Mouse (Mus musculus) heart, embryonic 10.5 days (tissue): ENCODE data around the gene Lrig3. TPM values are rescaled to one million over a fixed set of nuclear protein-coding genes. Genes with fewer than 3 reads are reported as not detected.
A peak's percentile ranks its signal among the peaks of the same experiment; 100 is the strongest.

Experiments
- DNase-seq: peaks from one replicate; pipeline ENCODE4 v3.0.0-alpha.2; 2017; ENCODE audit warnings: low spot score
- H3K27ac ChIP-seq: fragments of 300-500 bp; sonication (generic); 2 replicates; pipeline ENCODE4 v1.5.1; 2016; ENCODE audit warnings: mild to moderate bottlenecking
- H3K27me3 ChIP-seq: fragments of 300-500 bp; sonication (generic); 2 replicates; pipeline ENCODE4 v1.6.1; 2016; ENCODE audit warnings: mild to moderate bottlenecking; ENCODE audit not compliant: poor library complexity, insufficient read depth, severe bottlenecking
- H3K36me3 ChIP-seq: fragments of 300-500 bp; sonication (generic); 2 replicates; pipeline ENCODE4 v1.6.1; 2016; ENCODE audit warnings: mild to moderate bottlenecking, moderate library complexity
- H3K4me1 ChIP-seq: fragments of 300-500 bp; sonication (generic); 2 replicates; pipeline ENCODE4 v1.6.1; 2016; ENCODE audit warnings: mild to moderate bottlenecking
- H3K4me3 ChIP-seq: fragments of 300-500 bp; sonication (generic); 2 replicates; pipeline ENCODE4 v1.5.1; 2016; ENCODE audit warnings: mild to moderate bottlenecking, moderate library complexity
- H3K9me3 ChIP-seq: fragments of 300-500 bp; sonication (generic); 2 replicates; pipeline ENCODE4 v1.6.1; 2016; ENCODE audit warnings: mild to moderate bottlenecking, moderate library complexity
- WGBS: fragments of 180-500 bp; shearing (Covaris S2); methylation state at CpG from one replicate; pipeline ENCODE4 v1.1.7; 2016; 5-methylcytosine and 5-hydroxymethylcytosine counted together
- polyA plus RNA-seq: library from polyadenylated mRNA; unstranded; fragments of >200 nt; fragmentation: Nextera tagmentation; extraction: Ambion mirVana; gene quantifications from 2 replicates; pipeline ENCODE4 v1.2.1, GENCODE M21; 2016

Lrig3 gene
- polyA plus RNA-seq, 1 experiment from 2014 or later = 8.4 TPM

DNA sequence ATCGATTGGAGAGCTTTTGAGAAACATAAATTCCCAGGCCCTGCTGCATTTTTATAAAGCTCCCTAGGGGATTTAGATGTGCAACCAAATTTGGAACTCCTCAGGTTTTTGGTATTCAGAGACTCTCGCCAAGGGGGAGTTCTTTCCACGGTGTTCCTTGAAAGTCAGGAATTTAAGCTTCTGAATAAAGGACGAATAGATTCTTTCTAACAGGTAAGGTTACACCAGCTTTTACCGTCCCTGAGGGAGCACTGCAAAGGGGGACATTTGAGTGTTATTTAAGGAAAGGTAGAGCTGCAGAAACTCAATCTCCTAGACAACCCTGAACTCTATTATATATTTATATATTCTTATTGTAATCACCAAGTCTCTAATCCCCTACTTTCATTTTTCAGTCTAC lies 22.9 kb upstream of the Lrig3 start:
- H3K27me3 ChIP-seq = peaks cover 12% of the 10 kb centered on the region
- no peaks in the 10 kb centered on the region for H3K9me3 ChIP-seq
- no peaks in the 10 kb centered on the region for H3K36me3 ChIP-seq
- no peak for DNase-seq
- no peak overlapping the region for H3K27ac ChIP-seq
- H3K4me1 ChIP-seq = 0 out of 2 replicates have a peak, but pooled peaks cover 3% of the 10 kb centered on the region
- H3K4me3 ChIP-seq = no peak overlapping the region
- 58% methylated on average over 5 of the region's 5 CpGs for WGBS

DNA sequence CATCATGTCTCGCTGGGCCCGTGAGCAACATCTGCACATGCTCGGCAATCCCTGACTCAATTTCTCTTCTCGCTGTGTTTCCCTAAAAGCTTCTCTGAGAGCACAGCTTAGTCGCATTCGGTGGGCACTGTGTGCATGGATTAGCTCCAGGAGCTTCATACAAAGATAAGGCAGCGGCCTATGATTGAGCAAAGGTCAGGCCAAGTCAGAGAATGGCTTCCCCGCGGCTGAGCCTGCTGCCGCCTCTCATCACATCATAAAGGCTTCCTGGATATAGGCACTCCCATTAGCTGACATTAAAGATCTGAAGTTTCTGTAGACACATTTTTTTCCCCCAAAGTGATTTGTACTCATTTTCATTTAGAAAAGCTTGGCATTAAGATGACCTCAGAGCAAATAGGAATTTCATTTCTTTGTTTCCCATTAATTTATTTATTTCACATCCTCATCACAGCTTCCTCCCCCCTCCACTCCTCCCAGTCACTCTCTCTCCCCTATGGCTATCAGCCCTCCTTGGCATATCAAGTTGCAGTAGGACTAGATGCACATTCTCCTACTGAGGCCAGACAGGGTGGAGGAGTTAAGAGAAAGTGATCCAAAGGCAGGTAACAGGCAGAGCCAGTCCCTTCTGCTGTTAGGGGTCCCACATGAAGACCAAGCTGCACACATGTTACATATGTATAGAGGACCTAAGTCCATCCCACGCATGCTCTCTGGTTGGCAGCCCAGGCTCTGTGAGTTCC lies 21.0 kb upstream of the Lrig3 start:
- no peaks in the 10 kb centered on the region for H3K36me3 ChIP-seq
- H3K4me1 ChIP-seq = peaks cover 9% of the 10 kb centered on the region; the same call in 1 of the 2 replicates
- H3K27me3 ChIP-seq = peaks cover 23% of the 10 kb centered on the region
- WGBS = 63% methylated on average over 11 of the region's 11 CpGs
- no peaks in the 10 kb centered on the region for H3K9me3 ChIP-seq
- H3K4me3 ChIP-seq = no peak overlapping the region
- no peak overlapping the region for H3K27ac ChIP-seq
- DNase-seq = no peak

GRCm38 (mm10) chr10:125948842-125949474 lies 17.0 kb upstream of the Lrig3 start:
- H3K36me3 ChIP-seq = no peaks in the 10 kb centered on the region
- H3K4me1 ChIP-seq = peaks cover 9% of the 10 kb centered on the region; the same call in 1 of the 2 replicates
- H3K27ac ChIP-seq = no peak overlapping the region
- peaks cover 44% of the 10 kb centered on the region for H3K27me3 ChIP-seq
- no peaks in the 10 kb centered on the region for H3K9me3 ChIP-seq
- peak overlapping the region; percentile 40 for H3K4me3 ChIP-seq
- WGBS = 19% methylated on average over 15 of the region's 15 CpGs
- no peak for DNase-seq

DNA sequence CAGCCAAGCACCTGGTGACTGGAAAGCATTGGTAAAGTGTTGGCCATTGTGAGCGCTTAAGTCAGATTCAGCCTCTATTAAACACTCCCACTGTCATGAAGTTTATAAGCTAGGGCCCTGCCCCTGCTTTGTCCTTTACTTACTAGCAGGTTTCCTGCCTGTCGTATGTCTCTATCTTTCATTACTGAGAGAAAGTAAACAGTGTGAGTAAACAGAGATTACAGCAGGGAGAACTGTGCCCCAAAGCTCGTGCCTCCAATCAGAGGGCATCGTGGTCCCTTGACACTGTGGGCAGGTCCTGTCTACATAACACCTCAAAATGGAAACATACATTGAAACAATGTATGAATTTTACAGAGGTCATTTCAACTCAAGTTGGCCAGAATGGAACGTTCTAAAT lies 14.3 kb upstream of the Lrig3 start:
- H3K27me3 ChIP-seq = peaks cover 69% of the 10 kb centered on the region
- peaks cover 6% of the 10 kb centered on the region; the same call in 1 of the 2 replicates for H3K4me1 ChIP-seq
- no peaks in the 10 kb centered on the region for H3K36me3 ChIP-seq
- H3K4me3 ChIP-seq = no peak overlapping the region
- DNase-seq = no peak
- no peak overlapping the region for H3K27ac ChIP-seq
- 50% methylated on average over 5 of the region's 5 CpGs for WGBS
- H3K9me3 ChIP-seq = no peaks in the 10 kb centered on the region

- Histone ChIP-seq H3K36me3 (no peaks in the 10 kb centered on the region), H3K4me1 (peaks cover 7% of the 10 kb centered on the region; the same call in 1 of the 2 replicates), H3K27me3 (peaks cover 87% of the 10 kb centered on the region), H3K9me3 (no peaks in the 10 kb centered on the region), H3K27ac (no peak overlapping the region), H3K4me3 (no peak overlapping the region)
- WGBS = 73% methylated on average over 7 of the region's 7 CpGs
- DNase-seq = no peak
Observed at GRCm38 (mm10) chr10:125954343-125954742, 11.6 kb upstream of the Lrig3 start.

DNA sequence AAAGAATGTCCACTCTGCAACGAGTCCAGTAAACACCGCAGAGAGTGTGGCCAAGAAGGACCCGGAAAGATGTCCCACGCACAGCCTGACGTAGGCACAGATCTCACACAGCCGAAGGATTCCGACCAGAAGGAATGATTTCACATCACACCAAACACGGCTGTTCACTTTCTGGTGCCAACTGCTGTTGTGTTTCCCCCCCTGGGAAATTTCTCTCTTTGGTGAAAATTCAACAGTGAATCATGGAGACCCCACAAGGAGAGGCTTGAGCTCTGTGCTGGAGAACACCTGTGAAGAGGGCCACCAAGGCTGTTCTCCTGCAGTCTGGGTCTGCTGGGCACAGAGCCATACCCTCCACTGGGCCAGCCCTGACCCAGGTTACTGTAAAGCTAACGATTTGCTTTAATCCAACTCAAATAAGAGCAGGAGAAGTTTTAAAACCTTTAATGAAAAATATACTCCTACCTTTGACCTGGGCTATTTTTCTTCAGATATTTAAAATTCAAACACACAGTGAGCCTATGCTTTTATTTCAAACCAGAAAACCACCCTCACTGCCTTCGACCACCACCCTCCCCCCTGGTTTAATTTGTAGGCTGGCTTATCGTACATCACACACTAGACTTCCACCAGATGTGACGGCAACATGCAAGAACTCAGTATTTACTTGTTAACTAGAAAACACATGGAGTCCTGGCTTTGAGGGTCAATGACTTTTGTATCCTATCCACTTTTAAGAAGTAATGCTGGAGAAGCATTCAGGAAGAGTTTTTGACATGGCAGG lies 11.0 kb upstream of the Lrig3 start:
- no peak overlapping the region for H3K4me3 ChIP-seq
- H3K36me3 ChIP-seq = no peaks in the 10 kb centered on the region
- WGBS = 85% methylated on average over 12 of the region's 12 CpGs
- no peak overlapping the region for H3K27ac ChIP-seq
- H3K27me3 ChIP-seq = peaks cover 87% of the 10 kb centered on the region
- no peak for DNase-seq
- H3K9me3 ChIP-seq = no peaks in the 10 kb centered on the region
- H3K4me1 ChIP-seq = peaks cover 6% of the 10 kb centered on the region; the same call in 1 of the 2 replicates

GRCm38 (mm10) chr10:125961411-125962107 lies 4.4 kb upstream of the Lrig3 start:
- DNase-seq = peak; percentile 72
- WGBS = 19% methylated on average over 9 of the region's 9 CpGs
- Histone ChIP-seq H3K27me3 (peaks cover 69% of the 10 kb centered on the region), H3K36me3 (no peaks in the 10 kb centered on the region), H3K27ac (no peak overlapping the region), H3K9me3 (no peaks in the 10 kb centered on the region), H3K4me1 (peaks cover 22% of the 10 kb centered on the region), H3K4me3 (no peak overlapping the region)

GRCm38 (mm10) chr10:125964709-125965108 lies 1.3 kb upstream of the Lrig3 start:
- H3K27ac ChIP-seq = no peak overlapping the region
- no peak overlapping the region for H3K4me3 ChIP-seq
- H3K36me3 ChIP-seq = no peaks in the 10 kb centered on the region
- no peak for DNase-seq
- H3K4me1 ChIP-seq = peaks cover 29% of the 10 kb centered on the region
- 89% methylated on average over 3 of the region's 3 CpGs for WGBS
- peaks cover 50% of the 10 kb centered on the region for H3K27me3 ChIP-seq
- no peaks in the 10 kb centered on the region for H3K9me3 ChIP-seq

DNA sequence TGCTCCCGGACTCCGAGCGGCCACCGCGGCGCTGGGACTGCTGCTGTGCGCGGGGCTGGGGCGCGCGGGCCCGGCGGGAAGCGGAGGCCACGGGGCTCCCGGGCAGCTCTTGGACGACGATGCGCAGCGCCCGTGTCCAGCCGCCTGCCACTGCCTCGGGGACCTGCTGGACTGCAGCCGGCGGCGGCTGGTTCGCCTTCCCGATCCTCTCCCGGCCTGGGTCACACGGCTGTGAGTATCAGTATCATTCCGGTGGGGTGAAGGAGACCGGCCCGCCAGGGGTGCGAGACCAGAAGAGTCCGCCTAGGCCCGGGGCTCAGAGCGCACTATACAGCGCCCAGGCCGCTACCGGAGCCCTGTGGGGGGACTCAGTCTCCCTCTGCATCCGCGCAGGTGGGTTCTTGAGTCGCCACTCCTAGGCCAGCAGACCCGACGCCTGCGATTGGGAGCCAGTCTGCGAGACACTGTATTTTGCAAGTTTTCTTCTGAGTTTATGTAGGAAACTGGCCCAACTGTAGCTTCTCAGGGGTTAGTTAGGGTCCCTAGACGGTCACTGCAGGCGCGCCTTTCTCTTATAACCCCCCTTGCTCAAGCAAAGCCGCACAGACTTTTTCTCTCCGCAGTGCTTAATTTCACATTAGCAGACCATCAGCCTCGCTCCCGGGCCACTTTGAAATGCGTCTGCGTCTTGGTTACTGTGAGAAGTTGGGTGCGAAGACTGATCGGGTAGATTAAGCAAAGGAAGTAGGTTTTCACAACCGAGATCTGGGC lies 698 bp downstream of the Lrig3 start:
- Histone ChIP-seq H3K4me3 (peak overlapping the region; percentile 78), H3K4me1 (peaks cover 20% of the 10 kb centered on the region), H3K9me3 (no peaks in the 10 kb centered on the region), H3K27me3 (peaks cover 51% of the 10 kb centered on the region), H3K27ac (peak overlapping the region; percentile 86), H3K36me3 (no peaks in the 10 kb centered on the region)
- no peak for DNase-seq
- 0% methylated on average over 57 of the region's 59 CpGs for WGBS

- Histone ChIP-seq H3K9me3 (no peaks in the 10 kb centered on the region), H3K27ac (no peak overlapping the region), H3K4me1 (peaks cover 18% of the 10 kb centered on the region), H3K36me3 (no peaks in the 10 kb centered on the region), H3K27me3 (peaks cover 48% of the 10 kb centered on the region), H3K4me3 (peak overlapping the region; percentile 78)
- 7% methylated on average over 14 of the region's 14 CpGs for WGBS
- DNase-seq = no peak
Observed at GRCm38 (mm10) chr10:125967436-125968160, 1.6 kb downstream of the Lrig3 start.

DNA sequence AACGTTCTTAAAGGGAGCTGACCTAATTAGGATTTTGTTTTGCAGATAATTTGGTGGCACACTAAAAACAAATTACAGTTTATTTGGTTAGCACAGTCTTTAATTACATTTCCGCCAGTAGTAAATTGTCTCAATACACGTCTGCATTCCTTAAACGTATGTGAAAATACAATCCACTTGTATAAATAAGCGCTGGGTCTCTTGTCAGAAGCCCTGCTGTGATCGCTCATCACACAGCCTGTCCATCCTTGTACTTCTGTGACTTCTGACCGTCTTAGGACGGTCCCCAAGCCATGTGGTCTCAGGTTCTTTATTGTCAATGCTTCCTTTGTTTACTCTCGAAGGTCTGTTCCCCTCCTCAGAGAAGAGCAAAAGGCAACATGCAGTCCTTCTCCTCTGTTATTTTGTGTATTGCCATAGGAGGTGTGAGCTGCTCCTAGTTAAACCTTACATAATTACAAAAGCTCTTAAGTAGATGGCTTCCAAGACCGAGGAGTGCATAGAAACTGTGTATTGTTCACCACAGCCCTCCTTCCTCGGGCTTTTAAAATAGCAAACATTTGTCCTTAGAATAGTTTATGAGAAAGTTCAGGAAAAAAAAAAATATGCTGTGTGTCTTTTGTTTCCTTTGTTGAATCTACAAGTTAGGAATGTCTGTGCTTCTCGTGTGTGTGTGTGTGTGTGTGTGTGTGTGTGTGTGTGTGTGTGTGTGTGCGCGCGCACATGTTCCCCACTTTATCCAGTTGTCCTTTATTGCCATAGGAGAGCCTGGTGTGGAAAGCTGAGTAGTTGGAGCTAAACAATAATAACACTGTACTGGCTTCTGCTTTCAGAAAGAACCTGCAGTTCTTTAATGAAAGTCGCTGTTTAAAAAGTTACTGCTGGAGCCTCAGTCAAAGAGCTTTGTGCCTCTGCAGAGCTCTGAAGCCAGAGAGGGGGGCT lies 2.5 kb downstream of the Lrig3 start:
- H3K27ac ChIP-seq = peak overlapping the region; percentile 29; the same call in 1 of the 2 replicates
- peaks cover 18% of the 10 kb centered on the region for H3K4me1 ChIP-seq

More for the DNA sequence above, 2.5 kb downstream of the Lrig3 start:
- peak overlapping the region; percentile 78 for H3K4me3 ChIP-seq
- peaks cover 39% of the 10 kb centered on the region for H3K27me3 ChIP-seq
- 16% methylated on average over 16 of the region's 16 CpGs for WGBS
- DNase-seq = no peak
- no peaks in the 10 kb centered on the region for H3K9me3 ChIP-seq
- no peaks in the 10 kb centered on the region for H3K36me3 ChIP-seq
